Mouse (Mus musculus) liver, embryonic 15.5 days (tissue): ENCODE measurements around the gene Efna5. TPM values are rescaled to one million over a fixed set of nuclear protein-coding genes. Genes with fewer than 3 reads are reported as not detected.

Experiments used
- ATAC-seq: fragments of 200-750 bp; cut with Nextera tagmentation; 2 replicates; pipeline ENCODE4 v1.8.0; 2017; ENCODE audit warnings: moderate number of reproducible peaks, mild to moderate bottlenecking, moderate library complexity; ENCODE audit not compliant: insufficient read depth
- H3K27ac ChIP-seq: fragments of 300-500 bp; sonication (generic); replicated peaks from 2 replicates; pipeline ENCODE4 v1.5.1; 2015; ENCODE audit warnings: mild to moderate bottlenecking, inconsistent platforms
- H3K27me3 ChIP-seq: fragments of 300-500 bp; sonication (generic); 2 replicates; pipeline ENCODE4 v1.6.1; 2015; ENCODE audit warnings: mild to moderate bottlenecking, inconsistent platforms
- H3K36me3 ChIP-seq: fragments of 300-500 bp; sonication (generic); replicated peaks from 2 replicates; pipeline ENCODE4 v1.6.1; 2015; ENCODE audit warnings: moderate library complexity, mild to moderate bottlenecking, inconsistent platforms
- H3K4me1 ChIP-seq: fragments of 300-500 bp; sonication (generic); replicated peaks from 2 replicates; pipeline ENCODE4 v1.6.1; 2015; ENCODE audit warnings: inconsistent platforms
- H3K4me2 ChIP-seq: fragments of 300-500 bp; sonication (generic); 2 replicates; pipeline ENCODE4 v1.6.1; 2015; ENCODE audit warnings: moderate library complexity, mild to moderate bottlenecking, inconsistent platforms
- H3K4me3 ChIP-seq: fragments of 300-500 bp; sonication (generic); replicated peaks from 2 replicates; pipeline ENCODE4 v1.5.1; 2015; ENCODE audit warnings: mild to moderate bottlenecking, inconsistent platforms
- H3K9ac ChIP-seq: fragments of 300-500 bp; sonication (generic); 2 replicates; pipeline ENCODE4 v1.6.1; 2015; ENCODE audit warnings: moderate library complexity, mild to moderate bottlenecking, inconsistent platforms
- H3K9me3 ChIP-seq: fragments of 300-500 bp; sonication (generic); replicated peaks from 2 replicates; pipeline ENCODE4 v1.6.1; 2016; ENCODE audit warnings: inconsistent platforms
- WGBS: fragments of 180-500 bp; shearing (Covaris S2); methylation state at CpG from one replicate; pipeline ENCODE4 v1.1.7; 2015; ENCODE audit warnings: mixed read lengths; ENCODE audit not compliant: insufficient replicate concordance; 5-methylcytosine and 5-hydroxymethylcytosine counted together
- polyA plus RNA-seq: library from polyadenylated mRNA; unstranded; fragments of >200 nt; fragmentation: Nextera tagmentation; extraction: Ambion mirVana; gene quantifications from 2 replicates; pipeline ENCODE4 v1.2.1, GENCODE M21; 2015

The Efna5 gene
- polyA plus RNA-seq, 1 experiment from 2014 or later: 1.6 TPM

DNA sequence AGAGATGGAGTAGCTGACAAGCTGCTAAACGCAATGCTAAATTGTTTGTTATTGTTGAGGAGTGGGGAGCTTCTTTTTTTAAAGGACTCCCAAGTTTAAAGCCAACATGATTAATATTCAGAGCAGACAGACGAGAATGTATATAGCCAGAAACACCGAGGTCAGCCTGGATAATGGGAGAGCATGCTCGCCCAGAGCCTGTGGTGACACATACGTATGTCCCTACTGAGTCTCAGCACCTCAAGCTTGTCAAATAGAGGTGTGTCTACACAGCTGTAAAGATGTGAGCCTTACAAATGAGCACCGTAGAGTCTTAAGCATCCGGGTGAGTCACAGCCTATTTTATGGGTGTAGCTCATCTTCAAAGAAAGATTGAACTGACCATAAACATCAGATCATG, 318.7 kb downstream of the Efna5 start:
- no peaks in the 10 kb centered on the region for H3K9me3 ChIP-seq
- no peaks in the 10 kb centered on the region for H3K4me1 ChIP-seq
- H3K27ac ChIP-seq: no peak overlapping the region
- 67% methylated on average over 7 of the region's 7 CpGs for WGBS
- no peak overlapping the region for H3K4me3 ChIP-seq
- H3K27me3 ChIP-seq: no peaks in the 10 kb centered on the region
- H3K4me2 ChIP-seq: no peak overlapping the region
- no peak overlapping the region for H3K9ac ChIP-seq
- H3K36me3 ChIP-seq: no peaks in the 10 kb centered on the region
- ATAC-seq: no peak

DNA sequence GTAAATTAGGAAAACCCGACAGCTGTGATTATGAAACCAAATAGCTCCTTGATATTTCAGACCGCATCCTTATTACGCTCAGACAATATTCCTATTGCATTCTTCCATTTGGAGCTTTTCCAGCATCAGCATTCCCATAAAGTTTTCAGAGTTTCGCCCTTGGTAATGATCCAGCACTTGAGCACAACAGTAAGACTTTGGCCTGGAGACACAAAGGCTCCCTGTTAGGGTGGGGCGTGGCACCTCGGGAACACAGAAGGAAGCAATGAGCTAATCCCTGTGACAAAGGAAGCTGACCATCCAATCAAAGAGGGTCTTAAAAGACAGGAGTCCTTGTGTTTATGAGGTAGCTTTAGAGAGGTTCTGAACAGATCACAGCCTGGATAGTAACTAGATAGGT, 323.9 kb downstream of the Efna5 start:
- no peaks in the 10 kb centered on the region for H3K36me3 ChIP-seq
- no peaks in the 10 kb centered on the region for H3K27me3 ChIP-seq
- ATAC-seq: no peak
- H3K9ac ChIP-seq: no peak overlapping the region
- H3K9me3 ChIP-seq: no peaks in the 10 kb centered on the region
- 65% methylated on average over 6 of the region's 6 CpGs for whole genome bisulfite sequencing
- H3K4me3 ChIP-seq: no peak overlapping the region
- no peaks in the 10 kb centered on the region for H3K4me1 ChIP-seq
- no peak overlapping the region for H3K4me2 ChIP-seq
- H3K27ac ChIP-seq: no peak overlapping the region
